ENCODE assay signal across 21 mouse cellular contexts in genomic region chr4:98401584-98401962, GRCm38 (mm10). TPM values are rescaled to one million over a fixed set of nuclear protein-coding genes. Genes with fewer than 3 reads are reported as not detected.
DNase-seq lines count a peak whose midpoint lies in the region; ATAC-seq and TF ChIP-seq lines count a peak whose summit lies in the region.
"Had no signal": no experiment of that assay in that cellular context is flagged by ENCODE, and none has a peak within 500 bp of the region (broad histone marks: within the 10 kb centered on the region; RNA-seq: fewer than 3 reads in every experiment).

No protein-coding gene starts in this region.

- no peak overlapping the region for H3K4me3 ChIP-seq in heart, embryonic 12.5 days
- no peak overlapping the region for H3K4me3 ChIP-seq in kidney, embryonic 15.5 days (replicated peaks)
- H3K4me3 ChIP-seq in small intestine, adult 2 months (ENCODE audit: low read depth, low read length): no peak overlapping the region
- H3K4me3 ChIP-seq: erythroblast, embryonic 14.5 days; hindbrain, embryonic 15.5 days; layer of hippocampus, adult 2 months; midbrain, embryonic 15.5 days had no signal

- H3K4me1 ChIP-seq in heart, embryonic 12.5 days (replicated peaks): peaks cover 19% of the 10 kb centered on the region
- peaks cover 23% of the 10 kb centered on the region for H3K4me1 ChIP-seq in kidney, embryonic 15.5 days
- H3K4me1 ChIP-seq in small intestine, adult 2 months (ENCODE audit: control insufficient read depth, insufficient read depth, insufficient read length, low read length): peaks cover 5% of the 10 kb centered on the region; the same call in 1 of the 2 replicates
- H3K4me1 ChIP-seq: midbrain, embryonic 15.5 days had no signal

- no peak overlapping the region for H3K4me2 ChIP-seq in heart, embryonic 12.5 days
- no peak overlapping the region for H3K4me2 ChIP-seq in kidney, embryonic 15.5 days
- H3K4me2 ChIP-seq: hindbrain, embryonic 15.5 days; midbrain, embryonic 15.5 days had no signal

- intact Hi-C loops in heart, postnatal 10 days (cut with DNase I): no loop called here

- H3K9me3 ChIP-seq in heart, embryonic 12.5 days (replicated peaks): no peaks in the 10 kb centered on the region
- H3K9me3 ChIP-seq in kidney, embryonic 15.5 days (replicated peaks): no peaks in the 10 kb centered on the region
- H3K9me3 ChIP-seq: hindbrain, embryonic 15.5 days; midbrain, embryonic 15.5 days had no signal

- no peaks in the 10 kb centered on the region for H3K27me3 ChIP-seq in heart, embryonic 12.5 days (replicated peaks)
- no peaks in the 10 kb centered on the region for H3K27me3 ChIP-seq in kidney, embryonic 15.5 days
- no peaks in the 10 kb centered on the region for H3K27me3 ChIP-seq in Patski
- no peaks in the 10 kb centered on the region for H3K27me3 ChIP-seq in small intestine, adult 2 months (ENCODE audit: control insufficient read depth, insufficient read depth, low read length)
- H3K27me3 ChIP-seq: hindbrain, embryonic 15.5 days; midbrain, embryonic 15.5 days had no signal

- TF ChIP-seq POLR2A in small intestine, adult 2 months (IDR thresholded peaks at IDR 0.05; ENCODE audit: low read depth, low read length): no peak

- ATAC-seq in heart, embryonic 12.5 days (ENCODE audit: insufficient number of reproducible peaks, low FRiP score): no peak
- ATAC-seq in kidney, embryonic 15.5 days (replicated peaks; ENCODE audit: low FRiP score): 0 out of 2 replicates have a peak, but pooled peaks have one; percentile 15
- ATAC-seq in Patski: peak; percentile 7
- ATAC-seq: activated CD4-positive, CD25-positive, alpha-beta regulatory T cell, adult 4 months; CD4-positive, CD25-positive, alpha-beta regulatory T cell, adult 4 months; forebrain, embryonic 16.5 days; midbrain, embryonic 15.5 days had no signal

- 75% methylated on average over 2 of the region's 2 CpGs for WGBS in heart, embryonic 12.5 days
- WGBS in kidney, embryonic 15.5 days: 66% methylated on average over 2 of the region's 2 CpGs
- 59% methylated on average over 2 of the region's 2 CpGs for WGBS in small intestine, adult 2 months

- TF ChIP-seq CTCF in Patski (IDR thresholded peaks at IDR 0.05): no peak
- TF ChIP-seq CTCF in small intestine, adult 2 months (IDR thresholded peaks at IDR 0.05; ENCODE audit: extremely low read depth, insufficient read length, insufficient replicate concordance, low read depth, low read length): no peak

- no peak for DNase-seq in heart, postnatal 10 days
- no peak for DNase-seq in kidney, adult 18-20 months
- DNase-seq in Patski (ENCODE audit: low read depth, low spot score): no peak
- no peak for DNase-seq in right cerebral cortex, postnatal 4 days
- DNase-seq: adrenal gland, postnatal 10 days; cerebellum, adult 9-10 months; gastrocnemius, postnatal 36 days; heart, postnatal 4 days; right cerebral cortex, postnatal 25 days; thymus, postnatal 25 days had no signal

- no peak overlapping the region for H3K9ac ChIP-seq in heart, embryonic 12.5 days
- H3K9ac ChIP-seq in kidney, embryonic 15.5 days: no peak overlapping the region
- H3K9ac ChIP-seq: hindbrain, embryonic 15.5 days; liver, embryonic 14.5 days; midbrain, embryonic 15.5 days had no signal

- in situ Hi-C loops in Patski (cut with MboI; ENCODE audit: low pct_unique_long_range_greater_than_20kb): no loop called here

- H3K27ac ChIP-seq in heart, embryonic 12.5 days (ENCODE audit: poor library complexity, severe bottlenecking): peak overlapping the region; percentile 64; the same call in 1 of the 2 replicates
- H3K27ac ChIP-seq in kidney, embryonic 15.5 days: peak overlapping the region; percentile 68
- peak overlapping the region; percentile 74 for H3K27ac ChIP-seq in small intestine, adult 2 months (ENCODE audit: insufficient read depth, low read depth, low read length)
- H3K27ac ChIP-seq: hindbrain, embryonic 15.5 days; layer of hippocampus, adult 2 months; liver, embryonic 14.5 days; midbrain, embryonic 15.5 days had no signal

- no peaks in the 10 kb centered on the region for H3K36me3 ChIP-seq in heart, embryonic 12.5 days
- H3K36me3 ChIP-seq in kidney, embryonic 15.5 days: no peaks in the 10 kb centered on the region
- 0 out of 2 replicates have a peak, but pooled peaks cover 2% of the 10 kb centered on the region for H3K36me3 ChIP-seq in small intestine, adult 2 months (ENCODE audit: control insufficient read depth, insufficient read depth, low read length)
- H3K36me3 ChIP-seq: hindbrain, embryonic 15.5 days; midbrain, embryonic 15.5 days had no signal

- POLR2A ChIA-PET in Patski (lab: Charles Lee): interaction anchor here (0.6 kb wide), 1 partner anchor 78 kb away, joined by 3 read pairs; no protein-coding TSS in a partner anchor

- CTCF ChIA-PET in Patski (lab: Charles Lee): interaction anchor here (0.8 to 1.3 kb wide), 4 partner anchors 14 to 300 kb away, joined by 3 to 4 read pairs (median 3); no protein-coding TSS in a partner anchor

RNA-seq across cellular contexts. Expression of gene Patj, which starts 6.0 kb away (rescaled TPM):
- 11.3 and 14.8 TPM in 2 replicates for polyA plus RNA-seq in heart, embryonic 12.5 days (2016; fragmentation: Nextera tagmentation; extraction: Ambion mirVana)
- 10 to 100 TPM; 15.7 to 17.2 TPM for total RNA-seq in heart, postnatal 10 days (2021)
- polyA plus RNA-seq in kidney, embryonic 15.5 days (2015; fragmentation: Nextera tagmentation; extraction: Ambion mirVana): 26.5 and 26.6 TPM in 2 replicates
- 27.7 TPM for polyA plus RNA-seq in Patski (2021)
- polyA plus RNA-seq in small intestine, adult 2 months (2012; rRNA removed): 12.9 and 29.6 TPM in 2 replicates
- polyA plus RNA-seq: erythroblast, embryonic 14.5 days had no signal

RNA-seq across cellular contexts. Expression of gene Tm2d1, which starts 18.5 kb away (rescaled TPM):
- 98.5 and 107 TPM in 2 replicates for polyA plus RNA-seq in heart, embryonic 12.5 days (2016; fragmentation: Nextera tagmentation; extraction: Ambion mirVana)
- 10 to 100 TPM; 44.0 to 44.7 TPM for total RNA-seq in heart, postnatal 10 days (2021)
- 99.6 and 113 TPM in 2 replicates for polyA plus RNA-seq in kidney, embryonic 15.5 days (2015; fragmentation: Nextera tagmentation; extraction: Ambion mirVana)
- 55.0 TPM for polyA plus RNA-seq in Patski (2021)
- 7.7 and 11.8 TPM in 2 replicates for polyA plus RNA-seq in small intestine, adult 2 months (2012; rRNA removed)
